Mouse (Mus musculus): Measurements from ENCODE around the gene Sp2.

The Sp2 gene

GRCm38 (mm10) chr11:96938426-96938800 is 44.3 kb downstream of the Sp2 start:
- DNase-seq (ENCODE audit: low spot score in 2 of 2): no peak

- DNase-seq (ENCODE audit: low spot score in 2 of 2): peak; percentile 45 to 61
These were observed 45.0 kb downstream of the Sp2 start for GRCm38 (mm10) chr11:96937549-96938425.

- DNase-seq (ENCODE audit: low spot score in 2 of 2): no peak
These were observed 46.7 kb downstream of the Sp2 start for GRCm38 (mm10) chr11:96935872-96936650.

DNA sequence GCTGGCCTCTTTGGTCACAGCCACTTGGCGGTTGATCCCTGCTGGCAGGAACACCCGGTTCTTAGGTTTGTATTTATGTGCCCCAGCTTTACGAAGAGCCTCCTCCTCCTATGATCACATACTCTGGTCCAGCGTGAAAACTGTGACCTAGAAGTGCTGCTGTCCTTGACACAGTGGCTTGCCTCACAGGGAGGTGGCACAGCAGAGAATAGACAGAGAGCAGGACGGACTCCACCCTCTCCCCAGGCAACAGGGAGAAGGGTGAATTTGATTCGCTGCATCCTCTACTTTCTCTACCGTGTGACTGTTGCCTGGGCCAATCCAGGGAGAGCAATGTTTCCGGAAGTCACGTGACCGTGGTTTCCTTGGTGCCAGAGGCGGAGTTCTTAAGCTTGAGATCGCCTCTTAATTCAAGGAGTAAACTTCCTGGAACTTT is 47.8 kb downstream of the Sp2 start:
- DNase-seq (ENCODE audit: low spot score in 2 of 2): peak in 1 of 2 experiments; percentile 50

DNA sequence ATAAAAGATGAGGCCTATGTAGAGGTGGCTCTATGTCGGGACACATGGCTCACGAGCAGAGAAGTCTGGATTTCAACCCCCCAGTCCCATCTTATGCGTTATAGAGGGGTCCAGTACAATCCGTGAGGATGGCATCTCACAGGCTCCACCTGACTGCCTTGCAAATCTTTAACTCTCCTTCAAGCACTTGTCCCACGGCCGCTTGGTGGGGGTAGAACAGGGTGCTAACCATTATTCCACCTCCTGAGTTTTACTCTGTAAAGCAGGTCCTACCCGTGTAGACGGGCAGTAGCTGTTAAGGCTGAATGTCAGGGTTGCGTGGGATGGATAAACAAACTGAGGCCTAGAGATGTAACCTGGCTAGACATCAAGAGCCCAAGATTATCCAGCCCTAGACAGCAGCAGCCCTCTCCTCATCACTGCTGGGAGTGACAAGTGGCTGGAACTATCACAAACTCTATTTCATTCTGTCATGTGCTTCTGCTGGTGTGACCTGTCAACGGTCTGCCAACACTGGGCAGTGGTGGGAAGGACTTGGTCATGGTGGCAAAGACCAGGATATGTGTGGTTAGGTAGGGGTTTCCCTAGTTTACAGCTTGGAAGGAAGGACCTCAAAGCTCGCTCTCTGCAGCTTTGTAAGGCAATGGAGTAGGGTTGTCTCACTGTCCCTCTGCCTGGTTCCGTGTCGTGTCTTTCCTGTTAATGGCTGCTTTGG is 49.0 kb downstream of the Sp2 start:
- DNase-seq (ENCODE audit: low spot score in 2 of 2): no peak

GRCm38 (mm10) chr11:96931327-96932062 is 51.3 kb downstream of the Sp2 start:
- no peak for DNase-seq (ENCODE audit: low spot score in 2 of 2)

GRCm38 (mm10) chr11:96929766-96930331 is 52.9 kb downstream of the Sp2 start:
- no peak for DNase-seq (ENCODE audit: low spot score in 2 of 2)

DNA sequence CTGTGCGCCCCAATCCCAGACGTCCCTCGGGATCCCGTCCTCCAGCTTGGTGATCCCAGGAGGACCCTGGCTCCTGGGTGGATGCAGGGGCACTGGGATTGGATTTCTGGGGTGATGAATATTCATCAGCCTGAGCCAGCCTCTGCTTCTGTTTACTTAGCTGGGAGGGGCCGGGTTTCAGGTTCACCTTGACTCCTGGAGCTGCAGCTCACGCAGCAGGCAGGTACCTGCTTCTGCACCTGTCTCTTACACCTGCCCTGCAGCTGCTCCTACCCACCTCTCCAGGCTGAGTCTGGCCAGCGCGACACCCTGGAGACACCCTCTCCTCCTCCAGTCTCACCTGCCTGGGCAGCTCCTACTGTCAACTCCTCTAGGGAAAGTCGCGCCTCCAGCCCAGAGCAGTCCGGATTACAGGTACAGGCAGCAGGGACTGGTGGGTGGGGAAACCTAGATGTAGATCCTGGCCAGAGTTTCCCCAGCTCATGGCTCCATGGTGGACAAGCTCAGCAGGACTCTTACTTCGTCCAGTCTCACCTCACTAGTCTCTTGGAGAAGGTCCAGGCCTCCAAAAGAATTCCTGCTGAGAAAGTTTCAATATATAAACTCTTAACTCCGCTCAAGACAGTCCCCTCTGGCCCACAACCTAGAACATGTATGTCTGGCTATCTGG is 53.5 kb downstream of the Sp2 start:
- no peak for DNase-seq (ENCODE audit: low spot score in 2 of 2)

DNA sequence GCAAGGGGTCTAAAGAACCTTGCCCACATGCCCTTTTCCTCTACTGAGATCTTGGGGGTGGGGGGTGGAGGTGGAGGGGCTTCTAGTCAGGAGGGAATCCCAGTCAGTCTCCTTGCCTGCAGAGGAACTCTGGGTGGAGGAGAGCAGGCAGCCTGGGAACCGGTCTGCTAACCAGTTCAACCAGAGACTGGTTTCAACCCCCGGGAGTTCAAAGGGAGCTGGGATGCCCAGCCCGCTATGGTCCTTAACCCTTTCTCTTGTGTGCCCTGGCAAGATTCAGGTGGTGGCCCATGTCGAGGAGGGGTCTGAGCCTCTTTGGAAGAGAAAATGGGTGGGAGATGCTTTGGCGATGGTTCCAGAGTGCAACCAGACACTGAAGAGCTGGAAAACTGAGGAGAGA is 54.1 kb downstream of the Sp2 start:
- no peak for DNase-seq (ENCODE audit: low spot score in 2 of 2)

DNA sequence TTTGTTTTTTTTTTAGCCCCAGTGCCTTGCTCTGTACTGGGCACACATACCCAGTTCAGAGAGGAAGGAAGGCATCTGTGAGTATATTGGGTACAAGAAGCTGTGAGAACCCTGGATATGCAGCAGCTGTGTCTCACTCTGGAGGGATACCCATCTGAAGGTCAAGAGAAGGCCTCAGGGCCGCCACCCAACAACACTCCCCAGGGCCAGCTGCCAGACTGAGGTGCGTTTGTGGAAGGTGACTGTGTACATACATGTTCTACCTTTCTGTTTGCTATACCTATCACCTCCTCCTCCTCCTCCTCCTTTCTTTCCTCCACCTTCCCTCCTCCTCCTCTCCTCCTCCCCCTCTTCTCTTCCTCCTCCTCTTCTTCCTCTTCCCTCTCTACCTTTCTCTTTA is 54.7 kb downstream of the Sp2 start, which contains the start of gene Prr15l:
Prr15l (plus strand) TSS at position 17 of the 400 bp plus-strand sequence.
- DNase-seq (ENCODE audit: low spot score in 2 of 2): no peak

DNA sequence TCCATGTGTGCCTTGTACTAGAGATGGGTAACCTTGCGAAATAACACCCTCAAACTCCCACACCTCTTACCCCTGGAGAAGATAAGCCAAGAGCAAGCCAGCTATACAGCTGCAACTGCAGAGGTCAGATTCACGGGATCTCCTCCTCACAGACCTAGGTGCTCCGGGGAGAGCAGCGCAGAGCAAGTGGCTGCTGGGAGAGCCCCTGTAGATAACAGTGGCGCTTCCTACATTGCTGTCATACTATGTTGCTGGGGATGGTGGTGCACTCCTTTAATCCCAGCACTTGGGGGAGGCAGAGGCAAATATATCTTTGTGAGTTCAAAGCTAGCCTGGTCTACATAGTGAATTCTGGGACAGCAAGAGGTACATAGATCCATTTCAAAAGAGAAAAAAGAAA is 56.2 kb downstream of the Sp2 start:
- DNase-seq (ENCODE audit: low spot score in 2 of 2): no peak

DNA sequence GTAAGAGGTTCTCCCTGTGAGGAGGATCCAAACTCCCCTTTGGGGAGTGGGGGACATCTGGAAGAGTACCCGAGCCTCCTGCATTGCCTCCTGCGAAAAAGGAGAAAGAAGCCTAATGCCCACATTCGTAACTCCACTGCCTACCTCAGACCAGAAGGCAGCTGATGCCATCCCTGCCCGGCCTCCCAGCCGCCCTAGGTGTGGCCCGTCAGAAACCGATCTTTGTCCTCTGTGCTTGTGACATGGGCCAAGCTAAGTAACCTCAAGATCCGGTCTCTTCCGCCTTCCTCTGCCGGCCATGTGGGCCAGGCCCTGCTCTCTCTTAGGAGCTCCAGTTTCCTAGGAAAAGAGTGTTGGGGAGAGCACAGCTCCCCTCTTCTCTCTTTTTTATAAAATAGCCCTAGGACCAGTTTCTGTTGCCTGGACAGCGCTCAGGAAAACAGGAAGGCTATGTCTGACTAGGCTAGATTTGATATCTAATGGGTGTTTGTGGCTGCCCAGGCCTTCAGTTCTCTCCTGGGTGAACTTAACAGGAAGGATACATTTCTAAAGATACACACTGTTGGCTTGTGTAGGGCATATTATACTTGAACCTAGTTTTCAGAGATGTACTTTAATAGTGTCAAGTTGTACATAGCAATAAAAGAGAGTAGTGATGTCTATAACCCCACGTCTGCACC is 57.1 kb downstream of the Sp2 start:
- DNase-seq (ENCODE audit: low spot score in 2 of 2): no peak

DNA sequence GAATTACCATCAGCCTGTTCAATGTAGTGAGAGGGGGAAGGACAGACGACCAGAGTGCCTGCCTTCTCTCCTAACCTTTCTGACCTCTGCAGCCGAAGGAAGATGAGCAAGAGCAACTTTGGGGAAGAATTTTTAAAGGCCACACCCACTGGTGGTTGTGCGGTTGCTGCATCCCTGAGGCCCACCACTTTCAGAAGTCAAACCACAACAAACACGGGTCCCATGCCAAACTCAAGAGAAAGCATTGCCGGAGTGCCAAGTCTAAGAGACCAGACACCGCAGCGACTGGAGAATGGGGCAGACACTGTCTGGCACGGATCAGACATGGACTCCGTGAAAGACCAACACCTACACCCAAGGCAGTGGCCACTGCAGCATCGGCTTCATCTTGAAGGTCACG is 57.9 kb downstream of the Sp2 start:
- no peak for DNase-seq (ENCODE audit: low spot score in 2 of 2)

- DNase-seq (ENCODE audit: low spot score in 2 of 2): no peak
These were observed 63.8 kb downstream of the Sp2 start for GRCm38 (mm10) chr11:96919003-96919402.

GRCm38 (mm10) chr11:96917415-96917814 is 65.3 kb downstream of the Sp2 start:
- peak in 1 of 2 experiments; percentile 35 for DNase-seq (ENCODE audit: low spot score in 2 of 2)

DNA sequence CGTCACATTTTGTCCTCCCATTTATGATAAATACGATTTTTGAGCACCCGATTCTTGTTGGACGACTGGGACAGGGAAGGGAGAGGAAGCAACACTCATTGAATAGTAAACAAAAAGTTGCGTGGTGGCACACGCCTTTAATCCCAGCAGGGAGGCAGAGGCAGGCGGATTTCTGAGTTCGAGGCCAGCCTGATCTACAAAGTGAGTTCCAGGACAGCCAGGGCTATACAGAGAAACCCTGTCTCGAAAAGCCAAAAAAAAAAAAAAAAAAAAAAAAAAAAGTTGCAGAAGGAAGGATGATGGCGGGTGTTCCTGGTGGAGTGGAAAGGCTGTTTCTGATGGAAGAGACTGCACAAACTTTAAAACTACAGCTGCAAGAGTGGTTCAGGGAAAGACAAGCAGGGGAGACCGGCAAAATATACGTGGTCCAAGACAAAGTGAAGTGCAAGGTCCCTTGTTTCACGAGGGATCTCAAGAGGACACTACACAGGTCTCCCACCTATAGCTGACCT is 65.8 kb downstream of the Sp2 start:
- DNase-seq (ENCODE audit: low spot score in 2 of 2): no peak

GRCm38 (mm10) chr11:96916044-96916884 is 66.5 kb downstream of the Sp2 start, which contains the start of gene Cdk5rap3:
TSS of gene Cdk5rap3 (minus strand) at chr11:96916496.
- DNase-seq (ENCODE audit: low spot score in 2 of 2): peak; percentile 100

- no peak for DNase-seq (ENCODE audit: low spot score in 2 of 2)
These were observed 70.1 kb downstream of the Sp2 start for GRCm38 (mm10) chr11:96912682-96913081.

DNA sequence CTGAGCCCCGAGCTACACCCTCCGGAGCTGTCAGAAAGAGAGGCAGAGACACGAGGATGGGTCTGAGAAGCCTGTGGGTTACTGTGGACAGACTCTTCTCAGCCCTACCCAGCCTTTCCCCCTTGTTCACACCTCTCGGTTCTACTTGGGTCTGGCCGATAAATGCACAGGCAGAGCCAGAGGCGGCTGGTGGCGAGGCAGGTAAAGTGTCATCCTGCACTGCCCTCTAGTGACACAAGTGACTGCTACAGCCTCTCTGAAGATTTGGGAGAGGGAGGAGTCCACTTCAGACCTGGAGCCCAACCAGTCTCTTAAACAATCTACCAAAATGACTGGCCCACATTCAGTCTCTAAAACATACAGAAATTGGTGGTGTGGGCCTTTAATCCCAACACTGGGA is 72.8 kb downstream of the Sp2 start:
- peak in 1 of 2 experiments; percentile 62 for DNase-seq (ENCODE audit: low spot score in 2 of 2)

Data from spleen, postnatal 14 days (tissue).